Mouse (Mus musculus): ENCODE measurements around the gene Foxp1. TPM values are rescaled to one million over a fixed set of nuclear protein-coding genes. Genes with fewer than 3 reads are reported as not detected.
A peak's percentile ranks its signal among the peaks of the same experiment; 100 is the strongest.

Gene Foxp1
- total RNA-seq, 2 experiments from 2014 or later: 35.8 to 46.8 TPM

DNA sequence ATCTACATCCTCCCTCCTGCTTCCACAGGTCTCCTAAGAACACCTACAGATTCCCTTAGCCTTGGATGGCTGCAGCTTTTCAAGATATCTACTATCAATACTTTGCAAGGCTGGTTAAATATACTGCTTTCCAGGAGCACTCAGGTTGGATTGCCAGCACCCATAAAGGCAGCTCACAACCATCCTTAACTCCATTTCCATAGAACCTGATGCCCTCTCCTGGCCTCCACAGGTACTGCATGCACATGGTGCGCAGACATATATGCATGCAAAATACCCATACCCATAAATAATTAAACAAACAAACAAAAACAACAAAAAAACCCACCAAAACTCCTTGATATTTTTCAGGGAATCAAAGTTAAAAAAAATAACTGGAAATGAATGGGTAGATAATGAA is 514.0 kb downstream of the Foxp1 start:
- DNase-seq (ENCODE audit: low spot score in 2 of 2): no peak

DNA sequence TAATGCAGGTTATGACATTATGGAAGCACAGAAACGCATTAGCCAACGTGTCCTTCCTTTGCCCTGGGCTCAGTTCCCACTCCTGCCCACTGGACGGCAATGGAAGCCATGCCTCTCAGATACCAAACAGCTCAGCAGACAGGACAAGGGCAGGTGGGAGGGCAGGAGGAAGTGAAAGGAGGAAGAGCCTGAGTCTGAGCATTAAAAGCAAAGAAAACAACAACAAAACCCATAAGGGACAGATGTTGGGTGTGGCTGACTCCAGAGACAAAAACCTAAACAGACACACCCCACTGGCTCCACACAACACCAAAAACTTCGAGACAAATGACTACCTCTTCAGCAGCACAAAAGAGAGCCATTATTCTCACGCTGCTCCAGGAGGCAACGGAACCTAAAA is 515.0 kb downstream of the Foxp1 start:
- no peak for DNase-seq (ENCODE audit: low spot score in 2 of 2)

DNA sequence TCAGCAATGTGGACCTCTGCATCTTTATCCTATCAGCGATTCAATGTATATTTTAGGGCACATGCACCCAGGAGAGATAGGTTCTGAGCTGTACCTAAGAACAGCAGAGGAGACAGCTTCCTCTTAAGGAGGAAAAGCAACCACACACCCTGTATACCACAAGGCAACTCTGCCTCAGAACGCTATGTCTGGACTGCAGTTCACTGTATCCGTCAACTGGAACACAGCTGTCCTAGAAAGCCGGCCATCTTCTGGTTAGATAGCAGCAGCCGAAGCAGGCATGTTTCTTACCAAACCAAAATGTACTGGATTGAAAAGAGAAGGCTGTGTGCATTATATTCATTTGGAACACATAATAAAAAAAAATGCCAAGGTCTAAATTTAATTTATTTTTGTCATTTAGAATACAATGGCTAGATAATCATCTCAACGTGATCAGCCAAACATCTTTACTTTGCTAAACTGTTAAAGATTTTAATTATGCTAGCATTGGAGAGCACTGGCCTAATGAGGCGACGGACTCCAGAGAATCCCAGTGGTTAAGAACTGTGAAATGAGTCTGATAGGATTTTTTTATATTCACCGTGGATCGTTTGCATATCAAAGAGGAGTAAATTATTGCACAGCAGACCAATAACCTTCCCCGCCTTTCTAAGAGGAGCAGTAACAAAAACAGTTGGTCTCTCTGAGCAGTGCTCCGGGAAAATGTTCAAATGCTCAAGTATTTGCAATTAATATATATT is 518.1 kb downstream of the Foxp1 start:
- DNase-seq (ENCODE audit: low spot score in 2 of 2): no peak

DNA sequence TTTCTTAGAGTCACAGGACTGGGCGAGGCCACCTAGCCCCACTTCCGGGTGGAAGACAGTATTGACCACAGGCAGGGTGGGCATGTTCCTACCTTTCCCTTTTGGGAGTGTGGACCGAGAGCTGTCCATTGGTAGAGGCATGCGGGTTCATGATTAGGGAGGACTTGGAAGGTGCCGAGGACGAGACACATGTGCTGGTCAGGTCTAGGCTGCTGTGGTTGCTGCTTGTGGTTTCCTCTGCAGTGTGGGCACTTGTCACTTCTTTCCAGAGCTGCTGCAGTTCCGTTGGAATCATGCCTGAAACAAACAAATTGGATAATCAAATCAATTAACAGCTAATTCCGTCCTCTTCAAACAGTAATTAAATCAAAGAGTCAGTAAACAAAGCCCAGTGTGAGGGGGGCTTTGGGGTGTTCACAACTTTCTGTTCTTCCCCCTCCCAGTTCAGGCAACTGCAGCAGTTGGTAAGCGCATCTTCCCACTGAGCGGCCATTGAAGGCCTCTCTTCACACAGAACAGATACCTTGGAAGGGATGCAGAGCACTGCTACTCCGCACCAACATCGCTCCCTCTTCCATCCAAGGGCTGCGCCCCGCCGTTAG is 519.3 kb downstream of the Foxp1 start:
- no peak for DNase-seq (ENCODE audit: low spot score in 2 of 2)

DNA sequence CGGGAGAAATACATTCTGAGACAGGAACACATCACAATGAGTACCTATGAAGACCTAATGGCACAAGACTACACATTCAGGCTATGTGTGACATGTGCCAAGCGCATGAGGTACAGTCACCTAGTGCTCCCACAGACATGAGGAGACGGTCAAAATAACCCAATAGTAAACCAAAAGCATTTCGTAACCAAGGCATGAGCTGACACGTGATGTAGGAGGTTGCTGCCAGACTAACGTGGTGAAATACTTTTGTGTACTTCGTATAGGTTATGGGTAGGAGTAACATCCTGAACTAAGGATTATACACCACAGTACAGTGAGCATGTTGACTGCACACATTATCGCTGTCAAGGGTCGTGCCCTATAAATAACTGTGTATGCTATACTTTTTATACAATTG is 520.9 kb downstream of the Foxp1 start:
- no peak for DNase-seq (ENCODE audit: low spot score in 2 of 2)

DNA sequence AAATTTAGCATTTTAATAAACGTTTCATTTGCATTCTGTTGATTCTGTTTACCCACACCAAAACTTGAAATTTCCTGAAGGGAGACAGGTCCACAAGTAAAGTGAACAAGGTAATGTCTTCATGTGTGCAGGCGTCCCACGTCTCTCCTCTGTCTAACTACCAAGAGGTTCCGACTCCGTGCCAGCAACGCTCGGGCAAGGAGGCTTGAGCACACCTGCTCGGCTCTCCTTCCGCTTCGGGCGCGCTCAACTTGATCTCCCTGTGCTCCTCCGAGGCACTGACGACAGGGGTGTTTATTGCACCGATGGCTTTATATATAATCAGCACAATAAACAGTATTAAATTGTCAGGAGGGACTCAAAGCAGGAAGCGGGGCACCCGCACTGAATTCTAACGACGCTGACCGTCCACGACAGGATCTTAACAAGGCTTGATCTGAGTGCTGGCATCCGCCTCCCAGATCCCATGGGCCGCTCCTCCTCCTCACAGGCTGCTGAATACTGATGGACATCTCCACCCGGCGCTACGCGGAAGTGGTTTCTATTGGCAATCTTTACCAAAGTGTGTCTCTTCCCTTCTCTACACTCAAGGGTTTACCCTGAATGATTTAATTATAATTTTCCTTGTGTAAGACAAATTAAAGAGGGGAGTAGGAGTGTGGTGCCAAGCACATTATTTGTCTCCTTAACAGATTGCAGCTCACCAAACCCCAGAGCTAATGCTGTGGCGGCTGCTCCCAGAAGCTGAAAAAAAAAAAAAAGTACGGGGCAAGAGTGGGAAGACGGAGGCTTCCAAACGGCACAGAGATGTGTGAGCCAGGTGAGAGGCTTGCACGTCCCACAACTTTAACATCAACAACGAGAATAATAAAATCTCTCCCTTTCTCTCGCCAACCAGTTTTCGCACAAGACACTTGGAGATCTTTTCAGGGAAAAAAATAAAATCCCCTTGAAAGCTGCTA is 523.3 kb downstream of the Foxp1 start:
- DNase-seq (ENCODE audit: low spot score in 2 of 2): no peak

DNA sequence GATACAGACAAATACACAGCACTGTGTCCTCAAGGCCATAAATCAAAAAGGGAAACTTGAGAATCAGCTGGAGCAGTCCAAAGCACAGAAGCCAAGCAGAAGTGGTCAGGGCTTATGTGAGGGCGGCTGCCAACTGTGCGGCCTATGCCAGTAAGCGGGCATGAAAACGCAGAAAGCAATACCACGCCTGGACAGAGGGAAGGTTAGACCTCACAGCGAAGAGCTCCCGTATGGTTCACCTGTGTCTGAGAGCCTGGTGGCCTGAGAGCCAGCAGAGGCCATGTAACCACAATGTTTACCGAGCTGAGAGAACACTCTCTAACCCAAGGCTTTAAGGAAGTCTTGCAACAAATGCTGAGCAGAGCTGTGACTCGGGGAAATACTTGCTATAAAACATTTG is 524.8 kb downstream of the Foxp1 start:
- peak in 1 of 2 experiments; percentile 25 for DNase-seq (ENCODE audit: low spot score in 2 of 2)

DNA sequence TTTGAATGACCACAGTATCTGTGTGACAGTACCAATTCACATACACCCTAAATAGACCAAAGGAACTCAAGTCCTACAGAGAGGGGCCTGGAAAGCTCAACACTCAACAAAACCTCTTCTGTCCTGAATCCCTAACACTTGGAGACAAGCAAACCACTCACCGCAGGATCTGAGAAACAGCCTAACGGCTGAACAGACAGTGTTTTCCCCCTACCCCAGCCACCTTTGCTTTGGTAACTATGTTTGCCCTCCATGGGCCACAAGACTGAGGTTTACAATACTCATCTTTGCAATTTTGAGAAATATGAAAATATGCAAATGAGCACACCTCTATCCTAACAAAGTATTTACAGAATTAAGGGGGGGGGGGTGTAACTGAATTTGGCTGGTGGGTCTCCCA is 525.7 kb downstream of the Foxp1 start:
- no peak for DNase-seq (ENCODE audit: low spot score in 2 of 2)

DNA sequence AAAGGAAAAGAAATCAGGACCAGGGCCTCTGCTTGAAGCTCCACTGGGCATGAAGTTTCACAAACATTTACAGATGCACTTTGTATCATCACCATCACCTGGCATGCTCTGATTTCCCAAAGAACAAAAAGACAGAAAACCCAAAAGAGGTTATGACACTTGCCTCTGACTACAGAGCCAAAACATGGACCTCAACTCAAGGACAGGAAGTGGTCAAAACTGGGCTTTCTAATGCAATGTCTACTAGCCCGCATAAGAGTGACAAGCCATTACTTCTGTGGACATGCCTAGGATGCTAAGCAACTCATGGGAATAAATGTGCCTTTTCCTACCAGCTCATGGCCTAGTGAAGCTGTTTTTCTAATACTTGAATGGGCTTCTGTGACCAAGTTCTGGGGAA is 526.2 kb downstream of the Foxp1 start:
- no peak for DNase-seq (ENCODE audit: low spot score in 2 of 2)

DNA sequence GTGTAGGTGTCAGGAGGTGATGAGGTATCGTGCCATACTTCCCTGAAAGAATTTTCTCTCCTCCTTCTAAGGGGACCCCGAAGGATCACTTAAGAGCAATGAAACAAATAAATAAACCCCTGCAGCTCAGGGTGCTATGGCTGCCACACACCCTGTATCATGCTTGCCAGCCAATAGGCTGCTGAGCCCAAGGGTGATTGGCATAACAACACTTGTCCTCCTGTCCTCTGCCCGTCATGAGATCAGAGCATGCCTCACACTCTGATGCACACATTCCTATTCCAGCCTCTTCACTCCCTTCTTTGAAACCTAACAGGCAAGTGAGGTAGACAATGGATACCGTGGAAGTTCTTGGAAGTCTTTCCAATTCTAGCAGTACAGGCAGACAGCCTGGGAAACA is 526.8 kb downstream of the Foxp1 start:
- no peak for DNase-seq (ENCODE audit: low spot score in 2 of 2)

DNA sequence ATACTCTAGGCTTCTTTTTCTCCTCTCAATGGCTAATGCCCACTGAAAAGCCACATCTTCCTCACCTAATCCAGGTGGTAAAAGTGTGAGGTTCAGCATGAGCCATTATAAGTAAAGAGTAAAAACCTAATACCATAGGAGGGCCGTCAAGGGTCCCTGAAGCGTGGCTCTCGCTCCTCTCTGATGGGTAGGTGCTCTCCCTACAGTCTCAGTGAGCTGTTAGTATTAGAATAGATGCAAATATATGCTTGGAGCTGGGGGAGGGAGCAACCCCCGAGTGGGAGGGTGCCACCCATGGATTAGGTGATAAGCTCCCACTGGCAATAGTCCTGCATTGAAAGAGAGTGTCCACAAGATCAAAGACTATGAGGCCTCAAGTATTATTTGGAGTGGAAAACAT is 527.6 kb downstream of the Foxp1 start:
- no peak for DNase-seq (ENCODE audit: low spot score in 2 of 2)

DNA sequence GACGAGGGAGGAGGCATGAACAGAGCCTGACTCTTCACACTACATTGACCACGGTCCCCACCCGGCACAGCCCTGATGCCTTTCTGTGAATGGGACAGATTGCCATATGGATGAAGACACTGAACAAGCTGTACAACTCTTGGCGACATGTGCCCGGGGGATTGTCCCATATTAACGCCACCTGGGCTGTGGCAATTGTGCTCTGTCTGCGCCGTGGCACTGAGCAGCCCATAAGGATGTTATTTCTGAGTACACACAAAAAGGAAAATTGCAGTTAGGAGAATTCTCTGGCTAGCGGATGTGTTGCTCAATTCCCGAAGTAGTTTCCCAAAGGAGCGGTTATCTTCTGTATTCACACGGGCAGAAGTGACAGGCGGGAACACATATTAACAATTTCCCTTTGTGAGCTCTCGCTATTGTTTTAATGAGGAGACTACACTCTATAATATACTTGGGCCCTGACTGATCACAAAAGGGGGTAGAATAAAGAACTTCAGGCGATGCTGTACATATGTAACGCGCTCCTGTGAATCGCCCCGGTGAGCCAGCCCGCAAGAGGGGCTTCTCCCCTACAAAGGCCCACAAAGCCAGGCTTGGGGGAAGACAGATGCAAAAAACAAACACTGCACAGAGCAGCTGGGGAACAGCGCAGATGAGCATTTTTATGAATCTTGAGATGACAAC is 528.3 kb downstream of the Foxp1 start:
- no peak for DNase-seq (ENCODE audit: low spot score in 2 of 2)

DNA sequence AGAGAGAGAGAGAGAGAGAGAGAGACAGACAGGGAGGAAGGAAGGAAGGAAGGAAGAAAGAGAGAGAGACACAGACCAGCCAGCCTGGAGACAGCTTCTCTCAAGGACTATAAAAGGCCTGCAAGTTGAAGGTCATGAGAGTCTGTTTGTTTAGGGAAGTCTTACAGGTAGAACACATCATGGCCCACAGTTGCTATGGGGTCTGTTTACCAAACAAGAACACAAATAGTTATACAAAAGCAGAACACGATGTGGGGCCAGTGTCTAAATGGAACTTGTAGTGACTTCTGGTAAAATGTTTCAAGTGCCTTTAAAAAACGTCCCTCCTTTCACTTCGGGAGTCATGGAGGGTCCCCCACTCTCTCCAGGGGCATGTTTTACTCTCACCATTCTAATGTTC is 529.3 kb downstream of the Foxp1 start:
- DNase-seq (ENCODE audit: low spot score in 2 of 2): no peak

DNA sequence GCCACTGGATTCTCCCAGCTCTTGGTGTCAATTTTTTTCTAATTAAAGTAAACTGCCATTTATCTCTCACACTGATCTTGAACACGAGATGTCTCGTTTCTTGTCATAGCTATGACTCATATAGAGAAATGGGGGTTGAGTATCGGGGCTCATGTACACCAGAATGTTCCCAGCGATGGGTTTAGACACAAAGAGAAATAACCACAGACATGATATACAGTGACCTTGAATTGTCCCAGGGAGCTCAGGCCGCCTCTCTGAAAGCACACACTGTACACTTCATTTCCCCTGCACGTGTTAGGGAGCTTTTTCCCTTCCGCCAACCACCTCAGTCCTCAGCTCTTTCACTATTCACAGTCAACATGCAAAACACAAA is 529.8 kb downstream of the Foxp1 start:
- no peak for DNase-seq (ENCODE audit: low spot score in 2 of 2)

DNA sequence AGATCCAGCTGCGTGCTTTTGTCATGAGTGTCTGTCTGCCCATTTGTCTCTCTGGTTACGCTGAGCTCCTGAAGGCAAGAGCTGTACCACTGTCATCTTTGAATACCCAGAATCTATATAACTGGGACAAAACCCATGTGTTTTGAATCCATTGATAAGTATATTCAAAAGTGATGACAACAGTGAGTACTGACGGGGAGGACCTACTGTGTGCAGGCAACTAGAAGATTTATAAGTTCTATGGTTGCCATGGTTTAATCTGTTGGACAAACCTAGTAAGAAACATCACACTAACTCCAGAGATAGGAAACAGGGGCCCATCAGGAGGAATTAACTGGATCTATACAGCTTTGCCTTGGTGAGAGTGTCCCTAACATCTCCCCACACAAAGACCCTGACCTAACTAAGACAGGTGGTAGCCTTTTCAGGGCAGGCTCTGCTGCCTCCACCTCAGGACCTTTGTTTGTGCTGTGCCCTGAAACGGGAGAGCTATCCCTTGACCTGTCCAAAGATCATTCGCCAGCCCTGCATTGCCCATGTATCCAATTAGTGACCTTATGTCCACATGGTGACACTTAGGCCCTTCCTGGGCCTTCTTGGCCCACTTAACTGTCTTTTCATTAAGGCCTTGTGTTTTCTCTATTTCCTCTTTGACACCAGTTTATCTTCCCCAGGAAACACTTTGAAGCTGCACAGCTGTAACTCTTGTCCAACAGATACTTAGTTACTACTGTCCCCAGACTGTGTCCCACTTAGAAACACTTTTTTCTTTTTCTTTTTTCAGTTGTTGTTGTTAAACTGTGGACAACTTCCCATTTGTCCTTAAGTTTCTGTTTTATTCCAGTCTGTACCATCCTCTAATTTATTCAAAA is 530.4 kb downstream of the Foxp1 start:
- no peak for DNase-seq (ENCODE audit: low spot score in 2 of 2)

DNA sequence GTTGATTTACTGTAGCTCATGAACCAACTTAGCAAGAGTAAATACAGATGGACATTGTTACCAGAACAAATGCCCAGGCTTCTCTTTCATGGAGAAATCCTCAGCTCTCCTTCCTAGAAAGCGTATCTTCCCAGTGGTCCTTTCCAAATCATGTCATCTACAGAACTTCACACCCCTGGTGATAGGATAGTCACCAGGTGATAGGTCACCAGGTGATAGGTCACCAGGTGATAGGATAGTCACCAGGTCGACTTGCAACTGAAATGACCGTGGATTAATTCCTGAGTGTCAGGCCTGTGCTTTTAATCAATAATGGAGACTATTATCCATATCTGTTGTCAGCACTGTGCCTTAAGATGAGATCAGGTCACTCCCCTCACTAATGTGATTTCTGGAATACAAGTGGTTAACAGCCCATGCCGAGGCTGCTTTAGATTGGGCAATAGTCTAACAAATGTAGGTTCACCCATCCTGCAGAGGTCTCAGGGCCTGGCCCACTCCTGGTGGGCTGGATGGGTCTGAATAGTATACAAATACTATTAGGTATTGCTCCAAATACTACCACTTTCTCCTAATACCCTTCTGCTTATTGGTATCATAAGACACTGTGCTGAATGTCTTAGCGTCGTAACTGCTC is 534.9 kb downstream of the Foxp1 start:
- DNase-seq (ENCODE audit: low spot score in 2 of 2): no peak

DNA sequence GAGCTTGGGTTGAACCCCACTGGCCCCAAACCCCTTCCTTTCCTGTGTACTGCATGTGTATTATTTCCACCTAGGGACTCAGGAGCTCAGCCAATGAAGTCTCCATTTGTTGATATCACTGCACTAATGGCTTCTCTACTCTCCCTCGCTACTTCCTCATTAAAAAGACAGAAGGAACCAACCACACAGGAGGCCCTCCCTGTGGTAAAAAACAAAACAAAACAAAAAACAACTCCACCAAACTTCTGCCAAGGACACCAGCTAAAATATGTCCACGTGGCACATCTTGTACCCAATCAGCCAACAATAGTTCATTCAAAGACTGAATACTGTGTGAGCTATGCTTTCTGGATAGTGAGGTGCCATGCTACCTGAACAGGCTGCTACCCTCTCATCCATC is 537.1 kb downstream of the Foxp1 start:
- no peak for DNase-seq (ENCODE audit: low spot score in 2 of 2)

DNA sequence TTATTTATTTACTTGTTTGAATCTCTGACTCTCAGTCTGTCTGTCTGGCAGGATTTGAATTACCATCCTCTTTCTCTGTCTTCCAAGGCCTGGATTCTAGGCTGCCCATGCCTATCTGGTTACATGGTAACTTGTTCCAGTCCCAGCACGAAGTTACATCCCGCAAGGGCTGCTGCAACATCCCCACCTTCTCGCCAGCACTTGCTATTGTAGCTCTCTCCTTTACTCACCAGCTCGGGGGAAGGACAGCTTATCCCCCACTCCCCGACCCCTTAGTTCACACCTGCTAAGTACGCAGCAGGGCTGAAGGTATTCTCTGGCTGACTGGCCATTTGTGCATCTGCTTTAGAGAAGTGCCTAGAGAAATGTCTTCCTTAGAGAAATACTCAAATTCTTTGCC is 537.9 kb downstream of the Foxp1 start:
- no peak for DNase-seq (ENCODE audit: low spot score in 2 of 2)

DNA sequence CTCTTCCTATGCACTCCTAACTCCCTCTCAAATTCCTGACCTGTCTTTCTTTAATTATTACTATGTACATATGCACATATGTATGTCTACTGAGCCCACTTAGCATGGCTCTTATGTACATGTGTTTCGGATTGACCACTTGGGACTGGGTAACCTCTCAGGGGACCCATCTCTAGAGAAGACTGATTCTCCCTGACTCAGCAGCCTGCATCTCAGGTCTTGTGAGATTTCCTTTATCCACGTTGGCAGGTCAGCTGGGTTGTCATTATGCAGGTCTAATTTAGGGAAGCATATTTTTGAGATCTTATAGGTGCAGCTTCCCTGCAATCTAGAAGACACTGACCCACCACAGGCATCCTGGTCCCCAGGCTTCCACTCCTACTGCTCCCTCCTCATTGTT is 538.5 kb downstream of the Foxp1 start:
- DNase-seq (ENCODE audit: low spot score in 2 of 2): no peak

DNA sequence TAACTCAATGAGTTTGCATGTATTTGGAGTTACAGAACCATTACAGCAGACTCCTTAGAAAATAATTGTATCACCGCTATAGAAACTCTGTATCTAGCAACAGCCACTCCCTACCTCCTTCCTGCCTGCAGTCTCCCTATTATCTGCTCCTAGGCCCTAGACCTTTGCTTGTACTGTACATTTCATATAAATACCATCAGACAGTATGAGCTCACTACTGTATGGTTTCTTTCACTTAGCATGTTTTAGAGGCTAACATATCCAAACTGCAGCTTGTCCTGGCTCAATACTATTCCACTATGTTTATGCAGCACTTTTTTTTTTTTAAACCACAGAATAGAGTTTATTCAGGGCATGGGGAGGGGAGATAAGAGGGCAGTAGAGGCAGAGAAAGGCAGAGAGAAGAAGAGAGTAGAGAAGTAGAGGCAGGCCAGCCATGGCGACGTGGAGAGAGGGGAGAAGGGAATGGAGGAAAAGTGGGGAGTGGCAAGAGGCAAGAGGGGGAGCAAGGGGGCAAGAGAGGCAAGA is 539.1 kb downstream of the Foxp1 start:
- DNase-seq (ENCODE audit: low spot score in 2 of 2): no peak
